Mouse (Mus musculus): ENCODE results near the gene Map3k5.

Map3k5 gene

DNA sequence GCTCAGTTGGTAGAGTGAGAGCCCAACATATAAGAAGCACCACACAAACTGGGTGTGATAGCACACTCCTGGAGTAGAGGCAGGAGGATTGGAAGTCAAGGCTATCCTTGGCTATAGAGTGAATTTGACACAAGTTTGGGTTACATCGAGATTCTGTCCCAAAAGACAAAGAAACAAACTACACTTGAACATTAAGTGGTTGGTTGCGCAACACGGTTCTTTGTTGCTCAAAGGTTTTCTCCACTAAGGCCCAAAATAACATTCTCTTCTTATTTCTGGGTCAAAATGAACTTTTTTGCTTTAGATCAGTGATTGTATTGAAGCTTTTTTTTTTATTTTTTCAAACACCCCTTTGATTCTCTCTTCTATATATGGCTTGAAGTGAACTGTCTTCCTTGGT, 75.7 kb downstream of the Map3k5 start:
- no peak for DNase-seq

DNA sequence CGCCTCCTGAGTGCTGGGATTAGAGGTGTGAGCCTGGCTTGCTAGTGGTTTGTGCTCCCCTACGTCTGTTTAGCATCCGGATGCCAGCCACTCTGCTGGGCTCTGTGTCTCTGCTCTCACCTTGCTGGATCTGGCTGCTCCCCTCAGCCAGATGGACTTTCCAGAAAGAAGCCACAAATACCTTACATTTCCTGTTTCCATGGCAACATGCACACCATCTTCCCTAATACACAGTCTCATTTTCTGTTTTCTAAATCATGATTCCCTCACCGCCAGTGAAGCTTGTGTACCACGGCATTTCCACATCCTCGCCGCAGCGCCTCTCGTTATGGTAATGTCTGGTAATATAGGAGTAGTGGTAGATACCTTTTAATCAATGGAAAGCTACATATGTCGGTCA, 84.1 kb downstream of the Map3k5 start:
- DNase-seq = peak; percentile 92

DNA sequence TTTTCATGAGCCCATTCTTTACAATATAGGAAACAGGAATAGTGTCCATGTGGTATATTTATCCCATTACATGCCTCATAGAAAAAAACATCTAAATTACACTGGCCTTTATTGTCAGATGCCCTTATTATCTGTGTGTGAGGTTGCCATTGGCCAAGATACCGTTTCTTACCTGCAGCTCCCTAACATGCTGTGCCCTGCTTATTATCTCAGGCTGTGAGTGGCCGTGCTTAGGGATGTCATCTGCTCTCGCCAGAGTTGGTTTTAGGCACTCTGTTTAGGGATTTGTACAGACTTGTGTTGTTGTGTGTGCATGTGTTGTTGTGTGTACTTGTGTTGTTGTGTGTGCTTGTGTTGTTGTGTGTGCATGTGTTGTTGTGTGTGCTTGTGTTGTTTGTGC, 84.5 kb downstream of the Map3k5 start:
- DNase-seq = no peak

DNA sequence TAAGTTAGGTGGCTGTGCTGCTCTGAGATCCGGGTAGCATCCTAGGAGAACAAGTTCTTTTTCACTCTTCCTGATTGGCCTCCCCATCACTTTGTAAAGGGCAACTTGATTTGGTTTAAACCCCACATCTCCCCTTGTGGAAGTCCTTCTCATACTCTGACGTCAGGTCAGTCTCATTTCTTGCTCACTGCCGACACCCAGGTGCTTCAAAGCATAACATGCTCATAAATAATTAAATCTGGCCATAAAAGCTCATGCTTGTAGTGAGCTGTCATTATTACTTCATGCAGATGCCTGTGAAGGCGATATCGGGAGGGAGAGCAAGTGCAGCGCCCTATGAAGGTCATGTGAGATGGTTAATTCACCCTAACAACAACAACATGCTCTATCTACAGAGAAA, 87.0 kb downstream of the Map3k5 start:
- no peak for DNase-seq

DNA sequence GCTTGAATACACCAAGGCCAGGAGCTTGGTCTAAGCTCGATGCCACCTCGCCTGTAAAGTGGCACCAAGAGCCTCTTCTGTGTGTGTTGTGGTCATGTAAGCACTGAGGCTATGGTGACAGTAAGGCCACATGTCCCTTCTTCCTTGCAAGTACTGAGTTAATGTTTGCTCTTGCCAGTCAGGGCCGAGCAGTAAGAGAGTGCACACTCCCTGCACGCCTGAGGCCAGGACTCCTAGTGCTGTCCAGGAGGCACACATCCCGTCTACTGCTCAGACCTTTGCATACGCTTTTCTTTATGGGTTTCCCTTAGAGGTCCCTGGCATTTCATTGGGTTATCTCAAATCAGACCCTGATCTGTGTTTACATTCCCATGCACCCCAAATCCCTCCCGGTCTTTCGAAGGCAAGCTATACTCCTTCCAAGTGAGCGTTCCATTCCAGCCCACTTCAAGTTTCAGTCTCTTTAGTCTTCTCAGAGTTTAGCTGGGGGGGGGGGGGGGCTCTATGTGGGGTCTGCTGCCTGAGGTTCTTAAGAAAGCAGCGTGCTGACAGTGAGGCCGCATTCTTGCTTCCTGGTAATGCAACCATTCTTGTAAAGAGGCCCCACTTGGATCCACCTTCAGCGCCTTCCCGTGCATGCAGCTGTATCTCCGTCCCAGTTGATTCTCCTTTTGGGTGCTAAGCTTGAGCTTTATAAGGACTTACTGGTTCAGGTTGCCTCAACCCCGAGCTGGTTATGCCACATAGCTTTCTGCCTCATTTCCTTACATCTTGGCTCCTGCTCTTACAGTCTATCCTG, 87.6 kb downstream of the Map3k5 start:
- DNase-seq = peak; percentile 32

DNA sequence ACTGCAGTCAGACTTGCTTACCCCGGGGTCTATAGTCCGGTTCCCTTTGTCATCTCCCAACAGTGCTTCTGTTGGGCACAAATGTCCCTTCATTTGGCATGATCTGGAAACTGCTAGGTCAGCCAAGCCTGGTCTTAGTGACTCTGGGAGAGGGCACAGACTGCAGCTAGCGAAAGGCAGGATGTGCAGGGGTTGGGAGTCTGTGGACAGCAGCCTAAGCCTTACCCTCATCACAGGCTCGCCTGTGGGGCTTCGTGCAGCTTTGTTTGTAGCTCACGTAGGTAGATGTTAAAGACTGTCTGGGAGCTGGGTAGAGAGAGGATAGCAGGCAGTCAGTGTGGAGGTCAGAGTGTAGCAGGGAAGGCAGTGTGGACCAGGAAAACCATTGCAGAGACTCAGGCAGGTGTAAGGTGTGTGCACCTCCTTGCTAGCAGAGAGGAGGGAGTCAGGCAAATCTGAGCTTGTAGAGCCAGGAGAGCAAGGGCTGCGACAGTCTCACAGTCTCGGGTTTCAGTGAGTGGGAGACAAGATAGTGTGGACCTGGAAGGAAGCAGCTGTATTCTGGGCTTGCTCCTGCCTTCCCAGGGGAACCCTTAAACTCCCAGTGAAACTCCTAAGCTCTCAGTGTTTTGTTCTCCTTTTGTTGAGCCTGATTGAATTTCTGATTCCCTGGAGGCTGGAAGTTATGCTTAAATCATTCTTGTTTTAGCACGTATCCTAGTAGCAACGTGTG, 88.5 kb downstream of the Map3k5 start:
- DNase-seq = peak; percentile 50

DNA sequence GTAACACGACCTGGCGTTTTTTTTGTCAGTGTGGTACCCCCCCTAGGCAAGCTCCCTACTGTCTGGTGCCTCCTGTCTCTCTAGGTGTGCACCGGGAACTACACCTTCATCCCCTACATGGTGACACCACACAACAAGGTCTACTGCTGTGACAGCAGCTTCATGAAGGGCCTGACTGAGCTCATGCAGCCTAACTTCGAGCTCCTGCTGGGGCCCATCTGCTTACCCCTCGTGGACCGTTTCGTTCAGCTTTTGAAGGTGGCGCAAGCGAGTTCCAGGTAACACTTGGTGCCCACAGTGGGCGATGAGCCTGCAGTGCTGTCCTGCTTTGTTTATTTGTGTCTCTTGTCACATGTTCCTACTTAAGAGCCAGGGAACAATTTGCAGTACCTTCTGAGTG, 89.3 kb downstream of the Map3k5 start:
- peak; percentile 91 for DNase-seq

DNA sequence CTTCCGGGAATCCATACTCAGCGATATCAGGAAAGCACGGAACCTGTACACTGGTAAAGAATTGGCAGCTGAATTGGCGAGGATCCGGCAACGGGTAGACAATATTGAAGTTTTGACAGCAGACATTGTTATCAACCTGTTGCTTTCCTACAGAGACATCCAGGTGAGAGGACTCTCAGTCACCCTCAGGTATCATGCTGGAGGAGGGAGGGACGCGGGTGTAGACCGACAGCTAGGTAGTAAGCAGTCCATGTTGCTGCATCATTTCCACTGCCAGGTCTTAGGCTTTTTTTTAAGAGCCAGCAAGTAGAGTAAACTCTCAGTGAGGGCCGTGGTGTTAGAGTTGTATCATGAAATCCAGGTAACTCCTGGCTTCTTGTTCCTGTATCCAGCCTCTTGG, 90.6 kb downstream of the Map3k5 start:
- peak; percentile 43 for DNase-seq

DNA sequence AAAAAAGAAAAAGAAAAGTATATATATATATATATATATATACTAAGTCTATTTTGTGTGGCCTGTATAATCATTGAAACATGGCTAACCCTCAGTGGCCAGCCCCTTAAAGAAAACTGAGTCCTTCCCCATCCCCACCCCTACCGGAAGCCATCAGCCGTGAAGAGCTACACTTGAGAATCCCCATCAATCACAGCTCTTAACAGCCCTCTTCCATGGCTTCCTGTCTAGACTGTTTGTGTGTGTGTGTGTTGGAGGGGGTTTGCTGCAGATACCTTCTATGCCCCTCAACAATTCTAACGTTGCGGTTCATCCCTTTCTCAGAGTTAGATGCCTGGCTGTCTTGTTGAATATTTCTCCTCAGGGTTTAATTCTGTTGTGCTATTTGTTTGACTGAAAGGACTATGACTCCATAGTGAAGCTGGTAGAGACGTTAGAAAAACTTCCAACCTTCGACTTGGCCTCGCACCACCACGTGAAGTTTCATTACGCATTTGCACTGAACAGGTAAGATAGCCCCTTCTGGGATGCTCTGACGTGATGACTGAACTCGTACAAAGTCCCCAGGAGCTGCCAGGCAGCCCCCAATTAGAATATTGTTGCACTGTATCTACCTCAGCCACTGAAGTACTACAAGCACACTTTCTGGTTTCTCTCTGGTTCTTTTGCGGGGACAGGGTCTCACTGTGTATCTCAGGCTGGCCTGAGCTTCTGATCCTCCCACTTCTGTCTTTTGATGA, 91.7 kb downstream of the Map3k5 start:
- DNase-seq = no peak

DNA sequence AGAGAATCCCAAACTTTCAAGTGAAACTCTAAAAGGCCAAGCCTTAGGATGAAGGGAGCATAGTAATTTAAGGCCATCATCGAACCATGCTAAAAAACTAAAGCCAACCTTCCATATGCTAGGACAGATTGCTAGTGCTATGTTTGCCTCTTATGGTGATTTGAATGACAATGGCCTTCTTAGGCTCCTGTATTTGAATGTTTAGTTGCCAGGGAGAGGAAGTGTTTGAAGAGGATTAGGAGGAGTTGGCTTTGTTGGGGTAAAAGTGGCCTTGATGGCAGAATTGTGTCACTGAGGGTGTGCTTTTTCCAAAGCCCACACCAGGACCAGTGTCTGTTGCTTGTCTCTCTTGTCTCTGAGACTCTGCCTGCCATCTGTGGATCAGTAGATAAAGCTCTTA, 96.4 kb downstream of the Map3k5 start:
- DNase-seq = no peak

DNA sequence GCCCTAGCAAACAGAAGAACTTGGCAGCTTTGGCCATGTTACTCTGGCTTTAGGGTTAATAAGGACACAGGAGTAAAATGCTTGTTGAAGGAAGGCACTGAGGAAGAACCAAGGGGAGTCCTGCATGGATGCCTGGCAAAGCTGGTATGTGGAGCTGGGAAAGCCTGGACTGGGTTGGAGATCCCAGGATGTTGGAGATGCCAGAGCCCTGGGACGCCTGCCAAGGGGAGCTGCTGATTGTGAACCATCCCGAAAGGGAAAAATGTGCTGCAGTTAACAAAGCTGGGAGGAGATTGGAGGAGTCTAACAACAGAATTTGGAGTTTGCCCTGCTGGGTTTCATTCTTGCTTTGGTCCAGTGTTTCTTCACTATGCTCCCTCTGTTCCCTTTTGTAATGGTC, 97.7 kb downstream of the Map3k5 start:
- DNase-seq = peak; percentile 94

DNA sequence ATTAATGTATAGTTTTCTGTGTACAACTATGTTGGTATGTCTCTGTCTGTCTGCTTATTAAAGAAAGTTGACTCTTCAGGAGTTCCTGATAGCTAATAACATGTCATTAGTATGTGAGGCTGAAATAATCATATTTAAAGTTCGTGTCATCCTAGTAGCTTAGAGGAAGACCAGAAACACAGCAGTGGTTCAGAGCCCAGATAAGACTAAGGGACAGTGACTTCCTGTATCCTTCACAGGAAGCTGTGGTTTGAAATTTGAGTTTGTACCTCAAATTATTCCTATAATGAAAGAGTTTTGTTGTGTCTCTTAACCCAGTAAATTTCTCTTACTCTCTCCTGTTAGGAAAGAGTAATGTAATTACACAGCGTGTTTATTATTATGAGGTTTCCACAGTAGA, 102.1 kb downstream of the Map3k5 start:
- DNase-seq = no peak

DNA sequence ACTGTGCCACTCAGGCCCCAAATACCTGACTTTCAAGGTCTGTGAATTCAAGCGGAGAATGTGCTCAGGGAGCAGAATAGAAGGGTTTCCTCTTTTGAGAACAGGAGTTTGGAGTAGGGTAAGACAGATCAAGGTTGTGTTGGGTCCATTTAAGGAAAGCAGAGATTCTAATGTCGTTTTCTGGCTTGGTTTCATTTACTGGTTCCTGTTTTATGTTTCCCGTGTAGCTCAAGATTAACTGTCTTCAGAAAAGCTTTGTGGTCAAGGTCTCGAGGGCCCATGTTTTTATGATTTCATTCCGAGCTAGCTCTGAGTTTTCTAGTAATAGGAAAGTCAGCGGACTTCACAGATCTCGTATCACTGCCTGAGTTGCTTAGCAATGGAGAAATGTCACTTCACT, 102.6 kb downstream of the Map3k5 start:
- DNase-seq = no peak

DNA sequence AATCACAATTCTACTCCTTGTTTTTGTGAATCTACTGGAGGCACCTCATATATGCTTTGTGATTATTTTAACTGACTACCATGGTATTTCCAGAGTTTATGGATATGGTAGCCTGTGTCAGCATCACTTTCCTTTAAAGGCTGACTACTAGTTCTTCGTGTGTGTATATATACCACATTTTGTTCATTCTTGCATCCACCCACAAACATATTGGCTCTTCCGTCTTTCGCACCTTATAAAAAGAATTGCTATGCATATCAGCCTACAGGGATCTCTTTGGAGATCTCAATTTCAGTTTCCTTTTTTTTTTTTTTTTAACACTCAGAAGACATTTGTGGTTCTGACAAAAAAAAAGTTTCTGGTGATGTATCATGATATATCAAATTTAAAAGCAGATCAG, 105.3 kb downstream of the Map3k5 start:
- no peak for DNase-seq

DNA sequence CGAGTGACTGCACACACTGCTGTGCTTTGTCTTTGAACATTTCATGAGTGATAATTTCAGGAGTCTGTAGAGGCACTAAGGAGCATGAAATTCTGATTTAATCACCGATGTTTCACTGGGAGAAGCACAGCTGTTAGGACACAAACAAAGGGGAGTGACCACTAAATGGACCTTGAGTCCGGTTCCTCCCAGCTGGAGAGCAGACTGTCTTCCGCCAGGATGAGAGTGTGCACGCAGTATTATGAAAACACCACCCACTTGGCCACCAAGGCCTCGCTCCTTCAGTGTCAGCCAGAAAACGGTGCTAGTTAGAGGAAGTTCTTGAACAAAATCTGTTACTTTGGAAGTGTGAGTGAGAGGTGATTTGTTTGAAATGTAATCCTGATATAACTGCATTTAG, 105.8 kb downstream of the Map3k5 start:
- DNase-seq = no peak

DNA sequence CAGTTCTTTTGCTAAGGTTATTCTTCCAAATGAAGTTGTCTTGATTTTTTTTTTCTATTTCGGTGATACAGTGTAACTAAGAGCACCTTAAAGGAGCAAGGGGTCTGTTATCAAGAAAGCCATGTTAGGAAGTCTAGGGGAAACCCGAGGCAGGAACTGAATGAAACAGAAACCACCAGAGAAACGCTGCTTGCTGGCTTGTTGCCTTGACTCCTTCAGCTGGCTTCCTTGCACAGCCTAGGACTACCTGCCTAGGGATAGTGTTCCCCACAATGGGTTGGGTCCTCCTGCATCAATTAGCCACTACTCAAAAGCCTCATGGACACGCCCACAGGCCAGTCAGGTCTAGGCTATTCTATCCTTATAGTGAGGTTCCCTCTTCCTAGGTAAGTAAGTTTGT, 106.4 kb downstream of the Map3k5 start:
- DNase-seq = no peak

DNA sequence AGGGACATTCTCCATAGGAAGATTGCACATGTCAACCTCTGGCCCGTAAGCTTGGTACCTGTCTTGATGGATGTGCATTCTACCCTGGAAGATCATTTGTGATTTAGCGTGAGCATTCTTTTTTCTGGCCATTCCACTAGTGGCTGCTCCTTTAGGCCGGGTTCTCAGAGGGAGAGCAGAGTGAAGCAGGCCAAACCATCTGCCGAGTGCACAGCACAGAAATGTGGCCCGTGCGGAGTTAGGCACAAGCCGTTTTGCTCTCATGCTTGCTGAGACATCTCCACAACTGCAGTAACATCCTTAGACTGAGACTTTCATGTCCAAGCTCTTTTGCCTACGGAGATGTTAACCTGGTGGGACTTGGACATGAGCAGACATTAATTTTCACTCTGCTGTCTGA, 107.8 kb downstream of the Map3k5 start:
- peak; percentile 70 for DNase-seq

DNA sequence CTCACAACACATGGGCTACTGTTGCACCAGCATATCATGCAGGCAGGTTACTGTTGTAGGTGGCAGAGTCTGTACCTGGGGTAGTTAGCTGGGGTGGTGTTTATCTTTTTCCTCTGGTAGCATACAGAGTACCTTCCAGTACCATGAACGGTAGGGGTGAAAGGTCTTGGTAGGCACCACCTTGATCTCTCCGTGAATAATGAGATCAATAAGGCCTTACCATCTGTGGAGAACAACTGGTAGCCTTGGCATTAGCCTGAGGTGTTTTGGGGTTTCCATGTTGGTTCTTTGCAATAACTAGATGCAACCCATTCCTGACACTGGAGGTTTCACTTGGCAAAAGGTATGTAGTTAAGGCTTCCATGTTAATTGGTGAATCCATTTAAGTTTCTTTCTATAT, 109.8 kb downstream of the Map3k5 start:
- DNase-seq = no peak

DNA sequence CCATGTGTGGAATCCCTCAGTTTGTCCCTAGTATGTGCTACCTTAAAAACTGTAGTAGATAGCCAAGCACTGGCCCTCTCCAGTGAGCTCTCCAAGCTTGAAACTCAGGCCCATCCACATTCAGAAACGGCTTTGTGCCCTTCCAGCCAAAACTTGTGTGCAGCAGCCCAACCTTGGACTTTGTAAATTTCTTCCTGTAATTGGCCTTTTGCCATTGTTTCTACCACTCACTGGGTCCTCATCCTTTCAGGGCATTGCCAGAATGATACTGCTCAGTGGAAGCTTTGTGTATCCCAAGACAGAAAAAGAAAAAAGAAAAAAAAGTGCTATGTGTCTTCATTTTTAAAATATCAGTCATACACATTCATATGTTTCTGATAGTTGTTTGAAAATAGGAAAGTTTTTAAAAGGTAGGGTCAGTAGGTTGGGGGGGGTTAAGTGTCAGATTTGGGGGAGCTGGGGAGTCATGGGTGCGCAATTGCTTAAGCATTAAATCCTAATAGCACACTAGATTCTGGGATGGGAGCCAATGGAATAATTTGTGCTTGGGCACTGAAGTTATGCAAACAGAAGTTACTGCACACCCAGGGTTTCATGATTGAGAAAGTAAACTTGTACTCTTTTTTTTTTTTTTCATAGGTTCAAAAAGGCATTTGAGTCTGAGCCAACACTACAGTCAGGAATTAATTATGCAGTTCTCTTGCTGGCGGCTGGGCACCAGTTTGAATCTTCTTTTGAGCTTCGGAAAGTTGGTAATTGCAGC, 111.6 kb downstream of the Map3k5 start:
- DNase-seq = no peak

DNA sequence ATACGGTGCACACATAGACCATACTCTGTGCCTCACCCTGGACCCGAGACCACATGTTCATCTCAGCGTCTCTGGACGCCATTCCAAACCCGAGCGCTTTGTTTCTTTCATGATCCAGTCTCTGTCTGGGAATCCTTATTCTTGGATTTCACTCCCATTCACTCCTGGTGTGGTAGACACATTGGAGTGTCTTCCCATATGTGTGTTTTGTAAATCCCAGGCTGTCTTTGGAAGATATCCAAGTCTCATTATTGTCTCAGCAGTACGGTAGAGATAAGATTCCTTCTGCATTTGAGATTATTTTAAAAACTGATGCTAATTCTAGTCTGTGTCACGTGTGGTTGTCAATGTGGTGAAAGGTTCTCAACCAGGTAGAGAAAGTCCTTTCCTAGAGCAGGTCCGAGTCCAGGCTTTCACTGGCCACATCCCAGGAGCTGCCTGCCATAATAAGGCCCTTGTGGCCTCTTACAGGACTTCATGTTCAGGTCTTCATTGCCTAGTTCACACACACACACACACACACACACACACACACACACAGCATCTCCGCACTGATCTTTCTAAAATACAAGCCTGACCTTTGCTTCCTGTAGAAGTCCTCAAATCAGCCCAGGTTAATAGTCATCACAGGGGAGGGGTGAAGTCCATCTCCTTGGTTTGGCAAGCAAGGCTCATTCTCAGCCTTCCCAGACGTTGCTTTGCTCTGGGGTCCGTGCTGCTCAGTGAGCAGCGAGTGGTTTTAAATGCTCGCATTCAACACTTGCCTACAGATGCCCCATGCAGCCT, 122.8 kb downstream of the Map3k5 start:
- no peak for DNase-seq

DNA sequence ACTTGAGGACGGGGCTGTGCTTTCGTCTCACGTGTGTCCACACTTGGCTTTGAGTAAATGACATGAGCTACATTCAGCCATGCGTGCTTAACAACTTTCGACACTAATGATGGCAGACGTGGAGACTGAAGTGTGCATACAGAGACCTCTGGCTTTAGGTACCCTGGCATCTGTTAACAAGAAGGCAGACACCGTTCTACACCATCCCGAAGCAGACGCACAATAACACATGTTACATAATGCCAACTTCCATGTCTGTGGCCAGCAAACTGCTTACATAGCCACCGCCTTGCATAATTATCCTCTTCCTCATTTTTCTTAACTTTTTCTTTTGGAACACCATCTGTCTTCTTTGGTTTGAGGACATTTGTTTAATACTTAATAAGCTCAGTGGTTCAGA, 123.8 kb downstream of the Map3k5 start:
- DNase-seq = no peak

DNA sequence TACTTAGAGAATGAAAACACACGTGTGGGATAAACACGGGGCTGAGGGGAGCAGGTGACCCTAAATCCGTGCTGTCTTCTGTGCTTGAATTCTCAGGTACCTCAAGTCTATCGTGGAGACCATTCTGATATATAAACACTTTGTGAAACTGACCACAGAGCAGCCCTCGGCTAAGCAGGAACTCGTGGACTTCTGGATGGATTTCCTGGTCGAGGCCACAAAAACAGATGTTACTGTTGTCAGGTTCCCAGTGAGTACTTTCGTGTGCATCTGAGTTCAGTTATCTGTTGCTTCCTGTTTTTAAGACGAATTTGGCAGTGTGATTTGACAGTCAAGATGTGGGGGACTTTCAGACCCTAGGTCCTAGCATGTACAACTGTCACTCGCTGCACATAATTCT, 124.6 kb downstream of the Map3k5 start:
- no peak for DNase-seq

Measured in cerebellum, adult 9-10 months (tissue).